Mouse (Mus musculus): Measurements from ENCODE around the gene Pabpc1l. TPM values are rescaled to one million over a fixed set of nuclear protein-coding genes. Genes with fewer than 3 reads are reported as not detected.

Pabpc1l gene
- polyA plus RNA-seq, 1 experiment, result 3.2 TPM

- Histone ChIP-seq H3K27ac (ENCODE audit: insufficient read depth, low read depth, low read length) (no peak overlapping the region), H3K4me3 (ENCODE audit: insufficient read depth, low read length) (no peak overlapping the region), H3K4me1 (ENCODE audit: control insufficient read depth, insufficient read depth, low read length) (peaks cover 9% of the 10 kb centered on the region; the same call in 1 of the 2 replicates)
- TF ChIP-seq CTCF (IDR thresholded peaks at IDR 0.05; ENCODE audit: low read depth, low read length) (no peak), POLR2A (IDR thresholded peaks at IDR 0.05; ENCODE audit: borderline replicate concordance, low read depth, low read length) (no peak)
Observed at GRCm38 (mm10) chr2:164022104-164022503, 3.1 kb upstream of the Pabpc1l start.

GRCm38 (mm10) chr2:164031147-164031546 lies 5.9 kb downstream of the Pabpc1l start:
- H3K27ac ChIP-seq (ENCODE audit: insufficient read depth, low read depth, low read length), result no peak overlapping the region

GRCm38 (mm10) chr2:164032973-164033372 lies 7.7 kb downstream of the Pabpc1l start:
- H3K4me1 ChIP-seq (ENCODE audit: control insufficient read depth, insufficient read depth, low read length), result no peaks in the 10 kb centered on the region
- TF ChIP-seq CTCF (IDR thresholded peaks at IDR 0.05; ENCODE audit: low read depth, low read length), result no peak
- no peak for TF ChIP-seq POLR2A (IDR thresholded peaks at IDR 0.05; ENCODE audit: borderline replicate concordance, low read depth, low read length)
- H3K27ac ChIP-seq (ENCODE audit: insufficient read depth, low read depth, low read length), result no peak overlapping the region
- no peak overlapping the region for H3K4me3 ChIP-seq (ENCODE audit: insufficient read depth, low read length)

More at GRCm38 (mm10) chr2:164031147-164031546, 5.9 kb downstream of the Pabpc1l start:
- TF ChIP-seq CTCF (IDR thresholded peaks at IDR 0.05; ENCODE audit: low read depth, low read length) (no peak), POLR2A (IDR thresholded peaks at IDR 0.05; ENCODE audit: borderline replicate concordance, low read depth, low read length) (no peak)
- Histone ChIP-seq H3K4me1 (ENCODE audit: control insufficient read depth, insufficient read depth, low read length) (no peaks in the 10 kb centered on the region), H3K4me3 (ENCODE audit: insufficient read depth, low read length) (no peak overlapping the region)

GRCm38 (mm10) chr2:164036520-164037019 lies 11.3 kb downstream of the Pabpc1l start:
- peaks cover 7% of the 10 kb centered on the region; the same call in 1 of the 2 replicates for H3K4me1 ChIP-seq (ENCODE audit: control insufficient read depth, insufficient read depth, low read length)

GRCm38 (mm10) chr2:164038407-164039028 lies 13.3 kb downstream of the Pabpc1l start:
- TF ChIP-seq POLR2A (IDR thresholded peaks at IDR 0.05; ENCODE audit: borderline replicate concordance, low read depth, low read length), result no peak
- no peak for TF ChIP-seq CTCF (IDR thresholded peaks at IDR 0.05; ENCODE audit: low read depth, low read length)
- H3K4me1 ChIP-seq (ENCODE audit: control insufficient read depth, insufficient read depth, low read length), result peaks cover 7% of the 10 kb centered on the region; the same call in 1 of the 2 replicates
- no peak overlapping the region for H3K4me3 ChIP-seq (ENCODE audit: insufficient read depth, low read length)
- no peak overlapping the region for H3K27ac ChIP-seq (ENCODE audit: insufficient read depth, low read depth, low read length)

More at GRCm38 (mm10) chr2:164036520-164037019, 11.3 kb downstream of the Pabpc1l start:
- H3K4me3 ChIP-seq (ENCODE audit: insufficient read depth, low read length), result no peak overlapping the region
- no peak for TF ChIP-seq POLR2A (IDR thresholded peaks at IDR 0.05; ENCODE audit: borderline replicate concordance, low read depth, low read length)
- TF ChIP-seq CTCF (IDR thresholded peaks at IDR 0.05; ENCODE audit: low read depth, low read length), result no peak
- H3K27ac ChIP-seq (ENCODE audit: insufficient read depth, low read depth, low read length), result no peak overlapping the region

- no peak overlapping the region for H3K4me3 ChIP-seq (ENCODE audit: insufficient read depth, low read length)
- H3K4me1 ChIP-seq (ENCODE audit: control insufficient read depth, insufficient read depth, low read length), result peaks cover 7% of the 10 kb centered on the region; the same call in 1 of the 2 replicates
- no peak for TF ChIP-seq CTCF (IDR thresholded peaks at IDR 0.05; ENCODE audit: low read depth, low read length)
- no peak for TF ChIP-seq POLR2A (IDR thresholded peaks at IDR 0.05; ENCODE audit: borderline replicate concordance, low read depth, low read length)
- no peak overlapping the region for H3K27ac ChIP-seq (ENCODE audit: insufficient read depth, low read depth, low read length)
Observed at GRCm38 (mm10) chr2:164040949-164041348, 15.7 kb downstream of the Pabpc1l start.

GRCm38 (mm10) chr2:164041523-164041922 lies 16.3 kb downstream of the Pabpc1l start:
- TF ChIP-seq POLR2A (IDR thresholded peaks at IDR 0.05; ENCODE audit: borderline replicate concordance, low read depth, low read length), result no peak
- TF ChIP-seq CTCF (IDR thresholded peaks at IDR 0.05; ENCODE audit: low read depth, low read length), result no peak
- H3K27ac ChIP-seq (ENCODE audit: insufficient read depth, low read depth, low read length), result no peak overlapping the region

GRCm38 (mm10) chr2:164047197-164047690 lies 22.0 kb downstream of the Pabpc1l start:
- no peak overlapping the region for H3K27ac ChIP-seq (ENCODE audit: insufficient read depth, low read depth, low read length)
- H3K4me3 ChIP-seq (ENCODE audit: insufficient read depth, low read length), result peak overlapping the region; percentile 53
- H3K4me1 ChIP-seq (ENCODE audit: control insufficient read depth, insufficient read depth, low read length), result peaks cover 6% of the 10 kb centered on the region
- TF ChIP-seq POLR2A (IDR thresholded peaks at IDR 0.05; ENCODE audit: borderline replicate concordance, low read depth, low read length) (no peak), CTCF (IDR thresholded peaks at IDR 0.05; ENCODE audit: low read depth, low read length) (no peak)

More at GRCm38 (mm10) chr2:164041523-164041922, 16.3 kb downstream of the Pabpc1l start:
- H3K4me1 ChIP-seq (ENCODE audit: control insufficient read depth, insufficient read depth, low read length), result peaks cover 7% of the 10 kb centered on the region; the same call in 1 of the 2 replicates
- H3K4me3 ChIP-seq (ENCODE audit: insufficient read depth, low read length), result no peak overlapping the region

- H3K4me1 ChIP-seq (ENCODE audit: control insufficient read depth, insufficient read depth, low read length), result no peaks in the 10 kb centered on the region
- H3K4me3 ChIP-seq (ENCODE audit: insufficient read depth, low read length), result no peak overlapping the region
- no peak overlapping the region for H3K27ac ChIP-seq (ENCODE audit: insufficient read depth, low read depth, low read length)
- TF ChIP-seq CTCF (IDR thresholded peaks at IDR 0.05; ENCODE audit: low read depth, low read length) (no peak), POLR2A (IDR thresholded peaks at IDR 0.05; ENCODE audit: borderline replicate concordance, low read depth, low read length) (no peak)
Observed at GRCm38 (mm10) chr2:164053767-164054166, 28.5 kb downstream of the Pabpc1l start.

- no peak overlapping the region for H3K27ac ChIP-seq (ENCODE audit: insufficient read depth, low read depth, low read length)
Observed at GRCm38 (mm10) chr2:164054671-164055070, 29.4 kb downstream of the Pabpc1l start.

More at GRCm38 (mm10) chr2:164054671-164055070, 29.4 kb downstream of the Pabpc1l start:
- no peaks in the 10 kb centered on the region for H3K4me1 ChIP-seq (ENCODE audit: control insufficient read depth, insufficient read depth, low read length)
- H3K4me3 ChIP-seq (ENCODE audit: insufficient read depth, low read length), result no peak overlapping the region
- TF ChIP-seq POLR2A (IDR thresholded peaks at IDR 0.05; ENCODE audit: borderline replicate concordance, low read depth, low read length), result no peak
- TF ChIP-seq CTCF (IDR thresholded peaks at IDR 0.05; ENCODE audit: low read depth, low read length), result no peak

Data from bone marrow macrophage, adult 2 months (primary cell).